Mouse (Mus musculus) adrenal gland (tissue): ENCODE data around the gene Pabpn1l.
"Not testable (repeated sequence)": the region's sequence is repeated elsewhere in the genome, so short reads cannot be mapped to it uniquely, and the experiment has no call there.

Experiments used
- intact Hi-C: fragments of 180-260 bp; cut with DNase I; formaldehyde crosslinking; loops from one replicate; pipeline ENCODE4 v1.15.1; 2025

The Pabpn1l gene

GRCm38 (mm10) chr8:122648192-122648970 is 25.8 kb upstream of the Pabpn1l start:
- intact Hi-C loops = no loop called here

GRCm38 (mm10) chr8:122646337-122646736 is 23.8 kb upstream of the Pabpn1l start:
- intact Hi-C loops = no loop called here

GRCm38 (mm10) chr8:122644175-122644954 is 21.8 kb upstream of the Pabpn1l start:
- intact Hi-C loops = no loop called here

- intact Hi-C loops = no loop called here
These were observed 19.5 kb upstream of the Pabpn1l start for GRCm38 (mm10) chr8:122642071-122642470.

- intact Hi-C loops = no loop called here
These were observed 18.9 kb upstream of the Pabpn1l start for GRCm38 (mm10) chr8:122641406-122641805.

- intact Hi-C loops = no loop called here
These were observed 18.3 kb upstream of the Pabpn1l start for GRCm38 (mm10) chr8:122640825-122641224.

GRCm38 (mm10) chr8:122639521-122640248 is 17.1 kb upstream of the Pabpn1l start:
- intact Hi-C loops = no loop called here

GRCm38 (mm10) chr8:122638601-122639000 is 16.1 kb upstream of the Pabpn1l start:
- intact Hi-C loops = no loop called here

GRCm38 (mm10) chr8:122637230-122637629 is 14.7 kb upstream of the Pabpn1l start:
- intact Hi-C loops = no loop called here

- intact Hi-C loops = no loop called here
These were observed 14.2 kb upstream of the Pabpn1l start for GRCm38 (mm10) chr8:122636803-122637175.

GRCm38 (mm10) chr8:122635878-122636802 is 13.6 kb upstream of the Pabpn1l start:
- intact Hi-C loops = no loop called here

GRCm38 (mm10) chr8:122633205-122633604 is 10.7 kb upstream of the Pabpn1l start:
- intact Hi-C loops = no loop called here

GRCm38 (mm10) chr8:122632134-122632533 is 9.6 kb upstream of the Pabpn1l start:
- intact Hi-C loops = not testable (repeated sequence)

- intact Hi-C loops = no loop called here
These were observed 8.2 kb upstream of the Pabpn1l start for GRCm38 (mm10) chr8:122630696-122631095.

GRCm38 (mm10) chr8:122629388-122629787 is 6.8 kb upstream of the Pabpn1l start:
- intact Hi-C loops = no loop called here

- intact Hi-C loops = no loop called here
These were observed 4.4 kb upstream of the Pabpn1l start for GRCm38 (mm10) chr8:122626896-122627295.

- intact Hi-C loops = no loop called here
These were observed 3.3 kb upstream of the Pabpn1l start for GRCm38 (mm10) chr8:122625811-122626210.

GRCm38 (mm10) chr8:122624653-122625052 is 2.1 kb upstream of the Pabpn1l start:
- intact Hi-C loops = loop anchor here (5.0 kb wide), 1 partner anchor 53 kb away; no protein-coding TSS in a partner anchor

GRCm38 (mm10) chr8:122623844-122624642 is 1.5 kb upstream of the Pabpn1l start:
- intact Hi-C loops = loop anchor here (5.0 kb wide), 1 partner anchor 53 kb away; no protein-coding TSS in a partner anchor

- intact Hi-C loops = loop anchor here (5.0 kb wide), 1 partner anchor 57 kb away; no protein-coding TSS in a partner anchor
These were observed 2.1 kb downstream of the Pabpn1l start for GRCm38 (mm10) chr8:122620446-122620845.
